Mouse (Mus musculus): ENCODE results near the gene Pla2g6.

DNA sequence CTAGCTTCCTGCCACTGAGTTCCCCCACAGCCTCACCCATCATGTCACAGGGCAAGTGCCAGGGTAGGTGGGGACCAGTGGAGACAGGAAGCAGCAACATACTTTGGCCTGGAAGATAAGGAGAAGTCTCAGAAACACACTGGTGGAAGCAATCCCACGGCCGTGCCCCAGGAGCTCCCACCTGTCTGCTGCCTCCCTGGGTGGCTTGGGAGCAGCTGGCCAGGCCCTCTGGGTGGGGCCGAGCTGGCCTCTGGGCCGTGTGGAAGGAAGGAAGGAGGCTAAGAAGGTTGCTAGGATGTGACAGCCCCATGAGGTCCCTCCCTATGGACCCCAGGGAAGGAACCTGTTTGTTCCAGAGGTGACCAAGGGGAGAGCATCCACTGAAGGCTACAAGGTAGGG is 32.8 kb upstream of the Pla2g6 start:
- TF ChIP-seq CTCF (IDR thresholded peaks at IDR 0.05; ENCODE audit: control insufficient read depth, insufficient read depth, low read length): no peak
- no peak for TF ChIP-seq POLR2A (IDR thresholded peaks at IDR 0.05; ENCODE audit: borderline replicate concordance, control insufficient read depth, low read depth, low read length)
